Mouse (Mus musculus): ENCODE results near the gene Spns2.

The Spns2 gene

DNA sequence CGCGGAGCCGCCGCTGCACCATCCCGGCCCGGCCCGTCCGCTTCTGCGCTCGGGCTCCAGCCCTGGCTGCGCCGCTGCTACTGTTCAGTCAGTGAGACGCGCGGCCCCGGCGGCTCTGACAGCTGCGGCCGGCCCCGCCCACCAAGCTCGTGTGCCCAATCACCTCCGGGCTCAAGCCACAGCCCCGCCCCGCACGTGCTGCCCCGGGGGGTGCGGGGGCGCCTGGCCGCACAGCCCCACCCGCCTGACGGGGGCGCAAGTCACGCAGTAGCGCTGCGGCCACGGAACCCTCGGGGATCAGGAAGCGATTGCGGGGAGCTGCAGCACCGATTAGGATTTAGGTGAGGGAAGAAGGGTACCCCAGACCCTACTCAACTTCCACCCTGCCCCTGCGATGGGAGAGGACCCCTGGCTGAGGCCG is at the start of gene Spns2:
TSS of gene Spns2 (minus strand) at position 24 of the 421 bp plus-strand sequence.
- peak; percentile 84 for DNase-seq (ENCODE audit: low read depth, low spot score)

DNA sequence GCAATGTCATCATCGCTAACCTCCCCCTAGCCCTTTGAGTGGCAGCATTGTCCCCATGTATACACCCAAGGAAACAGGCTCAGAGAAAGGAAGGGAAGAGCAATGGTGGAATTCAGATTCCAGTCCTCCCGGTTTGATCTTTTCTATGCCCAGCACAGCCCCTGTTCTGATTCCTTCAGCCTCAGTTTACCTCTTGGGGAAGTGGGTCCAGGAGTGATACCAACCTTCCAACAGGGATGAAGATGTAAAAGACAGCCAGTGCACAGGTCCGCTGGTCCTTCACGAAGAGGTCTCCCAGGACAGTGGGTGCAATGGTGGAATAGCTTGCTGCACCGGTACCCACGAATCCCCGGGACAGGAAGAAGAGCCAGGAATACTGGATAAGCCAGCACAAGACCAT is 49.1 kb upstream of the Spns2 start:
- DNase-seq (ENCODE audit: low read depth, low spot score), result no peak

GRCm38 (mm10) chr11:72538037-72538755 is 48.5 kb upstream of the Spns2 start:
- no peak for DNase-seq (ENCODE audit: low read depth, low spot score)

DNA sequence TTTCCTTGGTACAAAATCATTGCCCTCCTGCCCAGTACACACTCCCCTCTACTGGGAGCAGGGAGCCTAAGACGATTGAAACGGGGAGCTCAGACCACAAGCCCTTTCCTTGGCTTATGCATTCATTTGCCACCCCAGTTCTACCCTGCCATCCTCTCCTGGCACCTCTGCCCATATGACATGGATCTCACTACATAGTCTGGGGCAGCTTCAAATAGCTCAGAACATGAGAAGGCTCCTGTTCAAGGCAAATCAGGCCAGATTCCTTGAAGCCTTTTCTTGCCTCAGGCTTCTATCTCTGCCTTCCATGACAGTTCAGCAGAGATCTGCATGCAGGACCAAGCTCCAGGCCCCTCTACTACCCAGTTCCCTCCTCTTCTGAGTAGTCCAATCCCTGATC is 47.8 kb upstream of the Spns2 start:
- no peak for DNase-seq (ENCODE audit: low read depth, low spot score)

DNA sequence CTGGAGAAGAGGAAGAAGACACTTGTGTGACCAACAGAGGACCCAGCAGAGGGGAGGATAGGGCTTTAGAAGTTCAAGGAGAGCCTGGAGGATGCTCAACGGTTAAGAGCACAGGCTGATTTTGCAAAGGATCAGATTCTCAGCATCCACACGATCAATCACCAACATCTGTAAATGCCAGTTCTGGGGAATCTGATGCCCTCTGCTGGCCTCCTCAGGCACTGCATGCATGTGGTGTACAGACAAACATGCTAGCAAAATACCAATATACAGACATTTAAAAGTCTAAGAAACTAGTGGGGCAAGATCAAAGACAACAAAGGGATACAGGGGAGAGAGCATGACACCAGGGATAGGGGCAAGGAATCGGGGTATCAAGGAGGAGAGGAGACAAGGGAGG is 45.8 kb upstream of the Spns2 start:
- peak; percentile 20 for DNase-seq (ENCODE audit: low read depth, low spot score)

GRCm38 (mm10) chr11:72532890-72533289 is 43.2 kb upstream of the Spns2 start:
- DNase-seq (ENCODE audit: low read depth, low spot score), result no peak

DNA sequence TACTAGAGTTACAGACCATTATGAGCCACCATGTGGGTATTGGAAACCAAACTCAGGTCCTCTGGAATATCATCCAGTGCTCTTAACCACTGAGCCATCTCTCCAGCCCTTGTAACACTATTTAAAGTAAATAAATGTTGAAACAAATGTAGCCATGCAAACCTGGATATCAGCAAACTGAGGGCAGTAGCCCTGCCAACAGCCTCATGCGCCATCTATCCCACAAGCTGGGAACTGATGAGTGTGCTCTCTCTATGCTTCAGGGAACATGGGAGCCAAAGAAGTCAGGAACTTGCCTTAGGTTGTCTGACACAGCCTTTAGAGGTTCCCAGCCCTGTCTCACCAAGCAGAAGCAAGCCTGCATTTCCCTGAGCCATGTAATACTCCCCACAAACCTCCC is 41.9 kb upstream of the Spns2 start:
- no peak for DNase-seq (ENCODE audit: low read depth, low spot score)

DNA sequence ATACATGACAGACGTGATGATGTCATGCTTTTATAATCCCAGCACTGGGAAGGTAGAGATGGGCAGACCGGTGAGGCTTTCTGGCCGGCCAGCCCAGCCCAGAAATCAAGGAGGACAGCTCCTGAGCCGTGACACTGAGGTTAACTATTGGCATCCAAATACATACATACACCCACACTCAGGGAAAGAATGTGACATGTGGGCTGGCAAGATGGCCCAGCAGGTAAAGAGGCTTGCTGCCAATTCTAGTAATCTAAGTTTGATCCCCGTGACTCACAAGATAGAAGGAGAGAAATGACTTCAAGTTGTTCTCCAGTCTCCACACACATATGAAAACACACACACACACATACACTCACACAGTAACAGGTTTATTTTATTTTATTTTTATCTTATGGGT is 41.4 kb upstream of the Spns2 start:
- no peak for DNase-seq (ENCODE audit: low read depth, low spot score)

GRCm38 (mm10) chr11:72526190-72526589 is 36.5 kb upstream of the Spns2 start:
- no peak for DNase-seq (ENCODE audit: low read depth, low spot score)

- DNase-seq (ENCODE audit: low read depth, low spot score), result no peak
These were observed 34.0 kb upstream of the Spns2 start for GRCm38 (mm10) chr11:72523711-72524110.

DNA sequence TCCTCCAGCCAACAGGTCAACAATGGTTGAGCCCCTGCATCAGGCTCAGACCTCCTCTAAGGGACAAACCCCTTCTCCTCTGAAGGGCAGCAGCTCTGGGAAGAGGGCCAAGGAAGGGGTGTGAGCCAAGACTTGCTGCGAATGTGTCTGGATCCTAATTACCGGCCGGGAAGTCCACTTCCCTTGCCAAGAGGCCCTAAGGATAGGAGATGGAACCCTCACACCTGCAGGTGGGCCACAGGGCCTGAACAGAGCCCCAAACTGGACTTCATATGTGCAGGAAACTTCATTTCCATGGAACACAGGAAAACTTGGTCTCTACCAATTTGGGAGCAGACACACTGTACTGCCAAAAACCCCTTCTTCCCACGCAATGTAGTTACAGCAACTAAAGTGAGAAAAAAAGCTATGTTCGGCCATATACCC is 32.9 kb upstream of the Spns2 start:
- no peak for DNase-seq (ENCODE audit: low read depth, low spot score)

DNA sequence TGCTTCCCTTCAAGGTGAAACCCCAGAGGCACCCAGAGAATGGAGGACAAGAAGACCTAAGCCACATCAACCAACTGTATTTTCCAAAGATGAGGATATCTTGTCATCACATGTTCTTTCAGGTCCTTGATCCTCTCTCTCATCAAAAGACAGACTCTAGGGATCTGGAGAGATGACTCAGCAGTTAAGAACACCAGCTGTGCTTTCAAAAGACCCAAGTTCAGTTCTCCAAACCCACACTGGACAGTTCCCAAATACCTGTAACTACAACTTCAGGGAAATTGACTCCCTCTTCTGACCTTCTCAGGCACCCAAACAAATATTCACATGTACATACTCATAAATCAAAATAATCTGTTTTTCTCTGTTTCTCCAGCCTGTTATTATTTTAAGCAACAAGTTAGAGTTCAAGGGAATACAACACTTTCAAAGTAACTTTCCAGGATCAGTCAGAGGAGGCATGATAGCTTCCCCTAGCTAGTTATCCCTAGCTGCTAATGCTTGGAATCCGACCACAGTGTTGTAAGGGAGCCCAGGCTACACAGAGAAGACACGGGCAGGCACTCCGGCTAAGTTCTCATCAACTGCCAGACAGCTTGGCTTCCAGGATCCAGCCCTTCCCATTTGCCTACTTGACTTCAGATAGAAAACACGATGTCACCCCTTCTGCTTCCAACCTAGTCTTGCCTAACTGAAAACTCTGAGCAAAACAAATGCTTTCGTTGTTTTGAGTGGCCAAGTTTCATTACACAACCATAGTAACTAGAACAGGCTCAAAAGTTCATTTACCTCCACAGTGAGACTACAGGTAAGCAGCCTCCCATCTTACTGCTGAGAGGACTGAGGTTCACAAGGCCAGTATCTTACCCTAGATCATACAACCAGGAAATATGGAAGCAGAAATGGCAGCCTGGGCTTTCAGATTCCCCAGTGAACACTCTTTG is 32.2 kb upstream of the Spns2 start:
- no peak for DNase-seq (ENCODE audit: low read depth, low spot score)

- no peak for DNase-seq (ENCODE audit: low read depth, low spot score)
These were observed 30.2 kb upstream of the Spns2 start for GRCm38 (mm10) chr11:72519895-72520294.

DNA sequence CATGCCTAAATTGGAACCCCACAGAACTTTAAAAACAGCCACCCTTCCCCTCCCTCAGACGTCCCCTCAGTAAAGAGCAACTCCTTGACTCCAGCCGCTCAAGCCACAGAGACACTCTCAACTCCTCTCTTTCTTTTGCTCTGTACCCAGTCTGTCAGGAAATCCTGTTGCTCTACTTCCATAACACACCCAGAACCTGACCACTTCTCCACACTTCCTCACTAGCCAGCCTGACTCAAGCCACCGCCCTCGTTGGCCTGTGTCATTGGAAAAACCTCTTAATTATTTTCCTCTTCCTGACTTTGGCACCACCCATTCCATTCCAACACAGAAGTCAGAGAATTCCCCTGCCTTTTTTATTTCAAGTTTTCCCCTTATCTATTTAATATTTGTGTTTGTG is 29.5 kb upstream of the Spns2 start:
- no peak for DNase-seq (ENCODE audit: low read depth, low spot score)

DNA sequence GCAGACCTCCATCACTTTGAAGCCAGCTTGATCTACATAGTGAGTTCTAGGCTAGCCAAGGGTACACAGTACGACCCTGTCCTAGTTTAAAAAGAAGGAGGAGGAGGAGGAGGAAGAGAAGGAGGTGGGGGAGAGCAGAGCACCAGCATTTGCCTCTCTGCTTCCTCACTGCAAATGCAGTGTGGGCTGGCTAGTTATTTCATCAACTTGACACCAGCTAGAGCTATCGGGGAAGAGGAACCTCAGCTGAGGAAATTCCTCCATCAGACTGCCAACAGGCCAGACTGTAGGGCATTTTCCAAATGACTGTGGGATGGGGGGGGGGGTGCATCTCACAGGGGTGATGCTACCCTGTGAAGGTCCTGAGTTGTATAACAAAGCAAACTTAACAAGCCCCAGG is 28.7 kb upstream of the Spns2 start:
- no peak for DNase-seq (ENCODE audit: low read depth, low spot score)

- no peak for DNase-seq (ENCODE audit: low read depth, low spot score)
These were observed 25.3 kb upstream of the Spns2 start for GRCm38 (mm10) chr11:72514967-72515366.

- DNase-seq (ENCODE audit: low read depth, low spot score), result no peak
These were observed 18.9 kb upstream of the Spns2 start for GRCm38 (mm10) chr11:72508651-72509050.

DNA sequence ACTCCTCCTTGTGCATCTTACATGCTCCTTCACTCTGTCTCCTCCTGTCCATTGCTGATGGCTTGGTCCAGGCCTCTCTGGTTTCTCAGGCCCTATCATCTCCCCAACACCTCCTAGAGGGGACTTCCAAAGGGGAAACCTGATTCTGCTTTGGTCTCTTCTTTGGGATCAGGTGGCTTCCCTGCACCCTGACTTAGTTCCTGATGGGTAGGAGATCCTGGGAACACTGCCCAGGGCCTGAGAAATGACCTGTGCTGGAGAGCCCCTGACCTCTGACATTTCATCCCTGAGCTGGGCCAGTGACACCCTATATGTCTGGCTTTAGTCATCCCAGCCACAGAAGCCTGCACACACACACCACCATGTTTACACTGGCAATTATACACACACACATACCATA is 17.9 kb upstream of the Spns2 start:
- DNase-seq (ENCODE audit: low read depth, low spot score), result no peak

DNA sequence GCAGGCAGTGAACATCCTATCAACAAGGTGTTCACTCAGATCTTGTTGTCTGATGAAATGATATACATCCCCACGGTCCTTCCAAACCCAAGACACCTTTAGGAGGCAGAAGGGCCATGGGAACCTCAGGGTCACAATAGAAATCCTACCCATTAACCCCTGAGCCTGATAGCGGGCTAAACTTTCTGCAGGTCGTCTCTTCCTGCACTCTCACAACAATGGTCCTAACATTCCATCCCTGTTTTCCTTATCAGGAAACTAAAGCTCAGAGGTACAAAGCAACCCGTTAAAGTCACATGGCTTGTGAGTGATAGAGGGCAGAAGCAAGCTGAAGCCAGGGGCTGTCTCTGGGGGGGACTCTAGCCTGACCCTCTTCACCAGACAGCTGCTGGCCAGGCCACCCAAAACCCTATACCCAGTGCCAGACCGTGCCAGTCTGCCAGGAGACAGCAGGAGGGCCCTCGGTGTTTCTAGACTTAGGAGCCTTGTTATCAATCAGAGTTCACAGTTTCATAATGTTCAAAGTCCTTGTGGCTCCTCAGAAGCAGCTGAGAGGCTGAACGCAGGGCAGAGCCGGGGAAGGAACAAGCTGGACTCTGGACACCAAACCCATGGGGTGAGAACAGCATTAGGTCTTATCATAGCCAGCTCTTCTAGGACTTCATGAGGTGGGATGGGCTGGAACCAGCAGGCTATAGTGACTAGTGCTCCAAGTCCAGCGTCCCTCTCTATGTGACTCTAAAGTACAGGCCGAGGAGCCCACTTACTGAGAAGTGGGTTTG is 14.5 kb upstream of the Spns2 start:
- no peak for DNase-seq (ENCODE audit: low read depth, low spot score)

- no peak for DNase-seq (ENCODE audit: low read depth, low spot score)
These were observed 13.8 kb upstream of the Spns2 start for GRCm38 (mm10) chr11:72503501-72503921.

DNA sequence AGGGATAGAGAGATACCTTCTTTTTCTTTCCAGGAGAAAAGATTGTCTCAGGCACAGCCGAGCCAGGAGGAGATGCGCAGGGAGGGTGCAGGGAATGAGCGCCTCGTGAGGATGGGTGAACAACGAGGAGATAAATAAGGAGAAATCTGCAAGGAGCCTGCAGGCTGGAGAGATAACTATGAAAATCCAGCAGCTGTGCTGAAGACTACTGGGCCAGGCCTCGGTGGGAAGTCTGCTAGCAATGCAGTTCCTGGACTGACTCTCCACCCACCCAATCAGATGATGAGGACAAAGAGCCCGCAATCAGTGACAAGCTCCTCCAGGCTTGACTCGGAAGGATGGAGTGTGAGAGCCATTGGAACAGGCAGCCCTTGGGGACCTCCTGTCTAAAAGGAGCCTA is 12.5 kb upstream of the Spns2 start:
- no peak for DNase-seq (ENCODE audit: low read depth, low spot score)

GRCm38 (mm10) chr11:72501426-72502002 is 11.8 kb upstream of the Spns2 start:
- no peak for DNase-seq (ENCODE audit: low read depth, low spot score)
